Mouse (Mus musculus) stomach, embryonic 15.5 days (tissue): ENCODE data around the gene Chrnb2. TPM values are rescaled to one million over a fixed set of nuclear protein-coding genes. Genes with fewer than 3 reads are reported as not detected.

Experiments used
- ATAC-seq: fragments of 200-750 bp; cut with Nextera tagmentation; 2 replicates; pipeline ENCODE4 v1.8.0; 2017; ENCODE audit warnings: low read depth, moderate number of reproducible peaks, moderate TSS enrichment; ENCODE audit not compliant: insufficient read depth, low FRiP score
- H3K27ac ChIP-seq: fragments of 300-500 bp; sonication (generic); 2 replicates; pipeline ENCODE4 v1.5.1; 2015; ENCODE audit warnings: mild to moderate bottlenecking, inconsistent platforms
- H3K27me3 ChIP-seq: fragments of 300-500 bp; sonication (generic); replicated peaks from 2 replicates; pipeline ENCODE4 v1.6.1; 2015; ENCODE audit warnings: inconsistent platforms
- H3K36me3 ChIP-seq: fragments of 300-500 bp; sonication (generic); 2 replicates; pipeline ENCODE4 v1.6.1; 2015; ENCODE audit warnings: inconsistent platforms
- H3K4me1 ChIP-seq: fragments of 300-500 bp; sonication (generic); 2 replicates; pipeline ENCODE4 v1.6.1; 2015; ENCODE audit warnings: inconsistent platforms
- H3K4me2 ChIP-seq: fragments of 300-500 bp; sonication (generic); 2 replicates; pipeline ENCODE4 v1.6.1; 2015; ENCODE audit warnings: mild to moderate bottlenecking, inconsistent platforms
- H3K4me3 ChIP-seq: fragments of 300-500 bp; sonication (generic); replicated peaks from 2 replicates; pipeline ENCODE4 v1.5.1; 2015; ENCODE audit warnings: inconsistent platforms
- H3K9ac ChIP-seq: fragments of 300-500 bp; sonication (generic); 2 replicates; pipeline ENCODE4 v1.6.1; 2015; ENCODE audit warnings: inconsistent platforms
- H3K9me3 ChIP-seq: fragments of 300-500 bp; sonication (generic); 2 replicates; pipeline ENCODE4 v1.6.1; 2016; ENCODE audit warnings: inconsistent platforms
- WGBS: fragments of 180-500 bp; shearing (Covaris S2); methylation state at CpG from one replicate; pipeline ENCODE4 v1.1.7; 2015; 5-methylcytosine and 5-hydroxymethylcytosine counted together
- polyA plus RNA-seq: library from polyadenylated mRNA; unstranded; fragments of >200 nt; fragmentation: Nextera tagmentation; extraction: Ambion mirVana; gene quantifications from 2 replicates; pipeline ENCODE4 v1.2.1, GENCODE M21; 2015

The Chrnb2 gene
- polyA plus RNA-seq, 1 experiment from 2014 or later, result 1.4 TPM

DNA sequence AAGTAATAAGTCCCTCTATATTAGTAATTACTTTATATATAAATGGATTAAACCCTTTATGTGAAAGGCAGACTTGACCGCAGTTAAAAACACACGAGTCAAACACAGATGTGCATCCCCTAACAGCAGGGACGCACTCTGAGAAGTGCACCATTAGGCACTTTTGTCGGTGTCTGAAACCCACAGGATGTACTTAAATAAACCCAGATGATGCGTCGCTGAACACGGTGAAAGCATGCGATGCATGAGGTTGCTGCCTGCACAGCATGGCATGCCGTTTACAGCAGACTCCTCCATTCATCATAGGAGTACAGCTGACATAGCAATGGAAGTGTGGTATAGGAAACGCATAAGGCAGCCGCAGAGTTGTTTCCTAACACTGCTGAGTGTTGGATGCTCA is 64.0 kb downstream of the Chrnb2 start:
- ATAC-seq, result no peak
- H3K36me3 ChIP-seq, result no peaks in the 10 kb centered on the region
- H3K4me3 ChIP-seq, result no peak overlapping the region
- H3K4me1 ChIP-seq, result no peaks in the 10 kb centered on the region
- no peaks in the 10 kb centered on the region for H3K9me3 ChIP-seq
- H3K9ac ChIP-seq, result no peak overlapping the region
- no peak overlapping the region for H3K4me2 ChIP-seq
- H3K27me3 ChIP-seq, result no peaks in the 10 kb centered on the region; the same call in 1 of the 2 replicates
- no peak overlapping the region for H3K27ac ChIP-seq
- 69% methylated on average over 11 of the region's 11 CpGs for WGBS

DNA sequence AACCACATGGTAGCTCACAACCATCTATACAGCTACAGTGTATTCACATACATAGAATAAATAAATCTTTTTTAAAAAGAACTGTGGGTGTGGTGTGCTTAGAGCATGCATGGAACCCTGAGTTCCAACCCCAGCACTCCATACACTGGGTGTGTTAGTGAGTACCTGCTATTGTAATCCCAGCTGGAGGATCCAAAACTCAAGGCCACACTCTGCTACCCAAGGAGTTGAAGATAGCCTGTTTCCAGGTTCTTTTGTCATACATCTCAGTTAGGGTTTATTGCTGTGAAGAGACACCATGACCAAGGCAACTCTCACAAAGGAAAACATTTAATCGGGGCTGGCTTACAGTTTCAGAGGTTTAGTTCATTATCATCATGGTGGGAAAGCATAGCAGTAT is 65.5 kb downstream of the Chrnb2 start:
- H3K27ac ChIP-seq, result no peak overlapping the region
- no peaks in the 10 kb centered on the region for H3K4me1 ChIP-seq
- ATAC-seq, result no peak
- no peaks in the 10 kb centered on the region for H3K27me3 ChIP-seq
- no peaks in the 10 kb centered on the region for H3K9me3 ChIP-seq
- no peak overlapping the region for H3K4me2 ChIP-seq
- WGBS, result 85% methylated on average over 1 of the region's 1 CpGs
- no peaks in the 10 kb centered on the region for H3K36me3 ChIP-seq
- H3K4me3 ChIP-seq, result no peak overlapping the region
- no peak overlapping the region for H3K9ac ChIP-seq

Other genes with a start within 250 kb of the Chrnb2 start
- gene Kcnn3, start 244.5 kb downstream of the Chrnb2 start, polyA plus RNA-seq, result 4.5 and 5.4 TPM in 2 replicates
- 10.3 and 13.3 TPM in 2 replicates for gene Adar, start 49.6 kb downstream of the Chrnb2 start, polyA plus RNA-seq
- 11.2 and 11.7 TPM in 2 replicates for gene Ube2q1, start 9.0 kb upstream of the Chrnb2 start, polyA plus RNA-seq
- gene She, start 66.7 kb upstream of the Chrnb2 start, polyA plus RNA-seq, result 3.6 and 3.7 TPM in 2 replicates
- 3.2 TPM in 2 replicates for gene Il6ra, start 148.6 kb upstream of the Chrnb2 start, polyA plus RNA-seq
- gene Atp8b2, start 198.9 kb upstream of the Chrnb2 start, polyA plus RNA-seq, result 12.7 and 13.4 TPM in 2 replicates
- 122 and 135 TPM in 2 replicates for gene Hax1, start 234.1 kb upstream of the Chrnb2 start, polyA plus RNA-seq